Mouse (Mus musculus): ENCODE data around the gene Itk. TPM values are rescaled to one million over a fixed set of nuclear protein-coding genes. Genes with fewer than 3 reads are reported as not detected.

Itk gene
- 0.16 and 0.22 TPM in 2 replicates for polyA plus RNA-seq (2012; rRNA removed)

GRCm38 (mm10) chr11:46389336-46390117, at the start of gene Itk:
Gene Itk (minus strand): TSS chr11:46389515.

GRCm38 (mm10) chr11:46436760-46437458, 47.6 kb upstream of the Itk start, which contains the start of gene Med7:
Gene Med7 (plus strand): TSS chr11:46436925.

DNA sequence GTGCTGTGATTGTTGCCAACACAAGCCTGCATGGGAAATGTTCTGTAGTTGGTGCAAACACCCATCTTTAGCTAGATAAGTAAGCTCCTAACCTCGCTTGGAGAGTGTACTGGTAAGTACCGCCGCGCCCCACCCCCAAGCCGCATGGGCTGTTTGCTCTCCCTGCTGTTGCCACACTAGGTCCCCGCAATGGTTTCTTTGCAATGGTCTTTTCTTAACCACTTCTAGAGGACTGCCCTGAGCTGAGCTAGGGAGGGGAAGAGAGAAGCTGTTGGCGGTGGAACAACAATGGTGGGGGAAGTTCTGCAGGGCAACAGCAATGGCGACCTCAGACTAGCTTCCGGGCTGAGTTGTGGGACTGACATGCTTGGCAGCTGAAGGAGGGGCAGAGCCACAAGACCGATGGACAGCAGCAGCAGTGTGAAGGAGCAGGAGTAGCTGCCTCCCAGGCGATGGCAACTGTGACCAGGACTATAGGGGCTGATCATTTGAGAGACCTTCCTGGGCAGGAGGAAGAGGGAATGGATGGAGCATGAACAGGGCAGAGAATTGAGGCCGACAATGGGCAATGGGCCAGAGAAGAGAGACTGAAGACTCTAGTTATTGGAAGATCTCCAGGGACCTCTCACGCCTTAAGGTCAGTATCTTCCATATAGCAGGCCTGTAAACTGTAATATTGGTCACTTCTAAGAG, 7.0 kb upstream of the Itk start, which contains the start of gene Fam71b:
Gene Fam71b (plus strand): TSS at position 393 of the 693 bp plus-strand sequence.

GRCm38 (mm10) chr11:46312523-46313035, 76.7 kb downstream of the Itk start, which contains the start of gene Cyfip2:
Gene Cyfip2 (minus strand): TSS chr11:46312859.

Other genes with a start within 250 kb of the Itk start
- gene Nipal4, start 223.0 kb downstream of the Itk start, polyA plus RNA-seq (2012; rRNA removed), result 1.8 and 2.7 TPM in 2 replicates
- gene Fndc9, start 154.0 kb downstream of the Itk start, polyA plus RNA-seq (2012; rRNA removed), result not detected in 2 replicates
- 16.5 and 22.5 TPM in 2 replicates for gene Cyfip2, start 76.7 kb downstream of the Itk start, polyA plus RNA-seq (2012; rRNA removed)
- 0.09 and 0.17 TPM in 2 replicates for gene Fam71b, start 7.0 kb upstream of the Itk start, polyA plus RNA-seq (2012; rRNA removed)
- gene Med7, start 47.4 kb upstream of the Itk start, polyA plus RNA-seq (2012; rRNA removed), result 18.6 and 49.5 TPM in 2 replicates
- gene Havcr2, start 65.4 kb upstream of the Itk start, polyA plus RNA-seq (2012; rRNA removed), result 0.15 and 0.17 TPM in 2 replicates
- gene Gm12169, start 134.7 kb upstream of the Itk start, polyA plus RNA-seq (2012; rRNA removed), result not detected in 2 replicates
- gene BC053393, start 182.0 kb upstream of the Itk start, polyA plus RNA-seq (2012; rRNA removed), result not detected in 2 replicates
- not detected in 2 replicates for gene Dppa1, start 239.7 kb upstream of the Itk start, polyA plus RNA-seq (2012; rRNA removed)